Mouse (Mus musculus) MEL (cell line): Measurements from ENCODE around the gene Tubgcp4.

Source experiments
- CTCF ChIP-seq, 3 experiments: IDR thresholded peaks in 2 of 3; conservative IDR thresholded peaks in 1 of 3; 2 replicates each; pipeline ENCODE4 v1.5.1; 2011 to 2012; ENCODE audit warnings: low read length in 3 of 3, low read depth in 2 of 3, mild to moderate bottlenecking in 2 of 3, improper control_type of control experiment in 1 of 3, inconsistent platforms in 1 of 3, mixed read lengths in 1 of 3, moderate library complexity in 1 of 3; ENCODE audit not compliant: control insufficient read depth in 1 of 3, insufficient read depth in 1 of 3, poor library complexity in 1 of 3, severe bottlenecking in 1 of 3
- ELF1 ChIP-seq: IDR thresholded peaks from 2 replicates; pipeline ENCODE4 v1.6.1; 2014; ENCODE audit warnings: low read depth, mild to moderate bottlenecking, inconsistent platforms, low read length, improper control_type of control experiment, moderate library complexity
- ETS1 ChIP-seq: IDR thresholded peaks from 2 replicates; pipeline ENCODE4 v1.6.1; 2012; ENCODE audit warnings: low read depth, mild to moderate bottlenecking, inconsistent platforms, low read length, improper control_type of control experiment, moderate library complexity
- KAT2A ChIP-seq: conservative IDR thresholded peaks from 2 replicates; pipeline ENCODE4 v1.6.1; 2012; ENCODE audit warnings: low read depth, low read length, improper control_type of control experiment, inconsistent platforms
- MAX ChIP-seq: IDR thresholded peaks from 2 replicates; pipeline ENCODE4 v1.6.1; 2011; ENCODE audit warnings: low read length, improper control_type of control experiment
- MAZ ChIP-seq: IDR thresholded peaks from 2 replicates; pipeline ENCODE4 v1.6.1; 2012; ENCODE audit warnings: low read depth, mild to moderate bottlenecking, inconsistent platforms, low read length, improper control_type of control experiment
- MXI1 ChIP-seq: IDR thresholded peaks from 2 replicates; pipeline ENCODE4 v1.6.1; 2011; ENCODE audit warnings: mild to moderate bottlenecking, low read depth, low read length, improper control_type of control experiment
- POLR2A ChIP-seq, 2 experiments: IDR thresholded peaks; 2 replicates each; pipeline ENCODE4 v1.6.1; 2011 to 2012; ENCODE audit warnings: low read length in 2 of 2, mild to moderate bottlenecking in 2 of 2, control low read depth in 1 of 2, improper control_type of control experiment in 1 of 2, low read depth in 1 of 2, moderate library complexity in 1 of 2; ENCODE audit not compliant: control insufficient read depth in 1 of 2, insufficient read depth in 1 of 2, poor library complexity in 1 of 2
- POLR2AphosphoS2 ChIP-seq: IDR thresholded peaks from 2 replicates; pipeline ENCODE4 v1.6.1; 2011; ENCODE audit warnings: low read length, improper control_type of control experiment
- POLR2AphosphoS5 ChIP-seq: IDR thresholded peaks from 2 replicates; pipeline ENCODE4 v1.6.1; 2012; ENCODE audit warnings: low read depth, borderline replicate concordance, mild to moderate bottlenecking, inconsistent platforms, low read length, moderate library complexity, mixed read lengths
- RAD21 ChIP-seq: IDR thresholded peaks from 2 replicates; pipeline ENCODE4 v1.6.1; 2011; ENCODE audit warnings: mild to moderate bottlenecking, low read depth, low read length, improper control_type of control experiment
- RCOR1 ChIP-seq: IDR thresholded peaks from 2 replicates; pipeline ENCODE4 v1.6.1; 2012; ENCODE audit warnings: low read depth, mild to moderate bottlenecking, inconsistent platforms, low read length, improper control_type of control experiment
- SIN3A ChIP-seq: IDR thresholded peaks from 2 replicates; pipeline ENCODE4 v1.6.1; 2012; ENCODE audit warnings: low read length, improper control_type of control experiment, inconsistent platforms
- ZC3H11A ChIP-seq: IDR thresholded peaks from 2 replicates; pipeline ENCODE4 v1.6.1; 2012; ENCODE audit warnings: low read depth, mild to moderate bottlenecking, inconsistent platforms, low read length, improper control_type of control experiment

- TF ChIP-seq POLR2A (IDR thresholded peaks at IDR 0.05; ENCODE audit: control insufficient read depth in 1 of 2, insufficient read depth in 1 of 2, low read depth in 1 of 2, low read length in 2 of 2, poor library complexity in 1 of 2) (no peak), CTCF (IDR thresholded peaks at IDR 0.05 in 2 of 3, conservative IDR thresholded peaks at IDR 0.05 in 1 of 3; ENCODE audit: control insufficient read depth in 1 of 3, insufficient read depth in 1 of 3, low read depth in 2 of 3, low read length in 3 of 3, poor library complexity in 1 of 3, severe bottlenecking in 1 of 3) (no peak), KAT2A (no peak), MAX (no peak), ZC3H11A (no peak), RCOR1 (no peak), RAD21 (no peak), MAZ (no peak), POLR2AphosphoS2 (no peak), ETS1 (no peak), SIN3A (no peak), ELF1 (no peak), POLR2AphosphoS5 (no peak), MXI1 (no peak)
Observed at GRCm38 (mm10) chr2:121142415-121142814, 28.0 kb upstream of the Tubgcp4 start.
